Mouse (Mus musculus): ENCODE data around the gene Fhl5.
"Not testable (repeated sequence)": the region's sequence is repeated elsewhere in the genome, so short reads cannot be mapped to it uniquely, and the experiment has no call there.

Fhl5 gene

GRCm38 (mm10) chr4:25242776-25243175 is at the start of gene Fhl5:
Fhl5 (minus strand) TSS chr4:25242876.
- DNase-seq (ENCODE audit: low spot score): no peak

GRCm38 (mm10) chr4:25285002-25285401 is 42.3 kb upstream of the Fhl5 start:
- not testable (repeated sequence) for DNase-seq (ENCODE audit: low spot score)

GRCm38 (mm10) chr4:25281671-25282038 is 39.0 kb upstream of the Fhl5 start, which contains the start of gene Ufl1:
Ufl1 (minus strand) TSS chr4:25281821.
- DNase-seq (ENCODE audit: low spot score): peak; percentile 94

- DNase-seq (ENCODE audit: low spot score): peak; percentile 68
These were observed 38.4 kb upstream of the Fhl5 start for GRCm38 (mm10) chr4:25280938-25281670.

- no peak for DNase-seq (ENCODE audit: low spot score)
These were observed 30.4 kb upstream of the Fhl5 start for GRCm38 (mm10) chr4:25272861-25273627.

GRCm38 (mm10) chr4:25271926-25272325 is 29.2 kb upstream of the Fhl5 start:
- no peak for DNase-seq (ENCODE audit: low spot score)

GRCm38 (mm10) chr4:25267144-25267543 is 24.5 kb upstream of the Fhl5 start:
- no peak for DNase-seq (ENCODE audit: low spot score)

- DNase-seq (ENCODE audit: low spot score): no peak
These were observed 15.2 kb upstream of the Fhl5 start for GRCm38 (mm10) chr4:25257822-25258398.

- not testable (repeated sequence) for DNase-seq (ENCODE audit: low spot score)
These were observed 7.0 kb downstream of the Fhl5 start for GRCm38 (mm10) chr4:25235663-25236062.

GRCm38 (mm10) chr4:25233767-25234166 is 8.9 kb downstream of the Fhl5 start:
- not testable (repeated sequence) for DNase-seq (ENCODE audit: low spot score)

- no peak for DNase-seq (ENCODE audit: low spot score)
These were observed 10.1 kb downstream of the Fhl5 start for GRCm38 (mm10) chr4:25232546-25232945.

- DNase-seq (ENCODE audit: low spot score): no peak
These were observed 15.1 kb downstream of the Fhl5 start for GRCm38 (mm10) chr4:25227527-25227926.

- DNase-seq (ENCODE audit: low spot score): no peak
These were observed 20.7 kb downstream of the Fhl5 start for GRCm38 (mm10) chr4:25221927-25222326.

GRCm38 (mm10) chr4:25213451-25213850 is 29.2 kb downstream of the Fhl5 start:
- DNase-seq (ENCODE audit: low spot score): no peak

GRCm38 (mm10) chr4:25206166-25206565 is 36.5 kb downstream of the Fhl5 start:
- DNase-seq (ENCODE audit: low spot score): no peak

- DNase-seq (ENCODE audit: low spot score): no peak
These were observed 45.4 kb downstream of the Fhl5 start for GRCm38 (mm10) chr4:25197310-25197709.

- DNase-seq (ENCODE audit: low spot score): peak; percentile 38
These were observed 63.0 kb downstream of the Fhl5 start for GRCm38 (mm10) chr4:25179617-25180208.
